Comparison of ENCODE assay signal across 16 mouse cellular contexts in the genomic region with DNA sequence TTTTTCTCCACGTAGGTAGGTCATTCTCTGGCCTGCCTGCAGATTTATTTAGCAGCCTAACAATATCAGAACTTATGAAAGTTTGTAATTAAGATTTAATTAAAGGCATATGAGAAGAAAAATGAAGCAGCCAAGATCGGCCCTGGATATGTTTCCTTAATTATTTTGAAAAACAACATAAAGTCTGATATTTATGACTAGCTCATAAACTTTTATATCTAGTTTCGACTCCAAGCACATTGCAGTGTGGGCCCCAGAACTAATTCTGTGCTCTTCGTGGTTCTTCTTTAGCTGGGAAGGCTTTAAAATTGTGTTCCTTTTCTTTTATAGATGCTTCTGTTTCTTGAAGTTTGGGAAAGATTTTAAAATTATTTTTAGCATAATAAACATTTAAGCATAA. TPM values are rescaled to one million over a fixed set of nuclear protein-coding genes. Genes with fewer than 3 reads are reported as not detected.
"Had no signal": no experiment of that assay in that cellular context is flagged by ENCODE, and none has a peak within 500 bp of the region (broad histone marks: within the 10 kb centered on the region; RNA-seq: fewer than 3 reads in every experiment).

No protein-coding gene starts in this region.

- H3K4me1 ChIP-seq: midbrain, embryonic 12.5 days; midbrain, embryonic 15.5 days; neural tube, embryonic 12.5 days; stomach, embryonic 15.5 days had no signal

- H3K9ac ChIP-seq: lung, embryonic 14.5 days; midbrain, embryonic 12.5 days; midbrain, embryonic 15.5 days; neural tube, embryonic 12.5 days; stomach, embryonic 15.5 days had no signal

- H3K9me3 ChIP-seq: midbrain, embryonic 12.5 days; midbrain, embryonic 15.5 days; neural tube, embryonic 12.5 days; stomach, embryonic 15.5 days had no signal

- ATAC-seq: midbrain, embryonic 15.5 days had no signal

- H3K27ac ChIP-seq: midbrain, embryonic 12.5 days; midbrain, embryonic 15.5 days; neural tube, embryonic 12.5 days; stomach, embryonic 15.5 days; stomach, postnatal 0 days had no signal

- H3K36me3 ChIP-seq: midbrain, embryonic 12.5 days; midbrain, embryonic 15.5 days; neural tube, embryonic 12.5 days; stomach, embryonic 15.5 days had no signal

- H3K27me3 ChIP-seq: midbrain, embryonic 12.5 days; midbrain, embryonic 15.5 days; neural tube, embryonic 12.5 days; stomach, embryonic 15.5 days had no signal

- DNase-seq: lung, adult 18-20 months; lung, embryonic 14.5 days; lung, postnatal 10 days; lung, postnatal 4 days; right cerebral cortex, postnatal 14 days; thymus, adult 2 months; thymus, postnatal 25 days; thymus, postnatal 4 days had no signal

- H3K4me3 ChIP-seq: megakaryocyte, embryonic 14.5 days; midbrain, embryonic 12.5 days; midbrain, embryonic 15.5 days; neural tube, embryonic 12.5 days; stomach, embryonic 15.5 days had no signal

- H3K4me2 ChIP-seq: lung, embryonic 14.5 days; midbrain, embryonic 12.5 days; midbrain, embryonic 15.5 days; neural tube, embryonic 12.5 days; stomach, embryonic 15.5 days had no signal

RNA-seq across cellular contexts. Expression of a gene that starts 23.4 kb away (rescaled TPM):
- total RNA-seq: midbrain, postnatal 0 days had no signal
- polyA plus RNA-seq: midbrain, embryonic 12.5 days; midbrain, embryonic 15.5 days; midbrain, postnatal 0 days; neural tube, embryonic 12.5 days; neural tube, embryonic 14.5 days had no signal
